Mouse (Mus musculus) heart, embryonic 11.5 days (tissue): ENCODE results near the gene Cnot4. TPM values are rescaled to one million over a fixed set of nuclear protein-coding genes. Genes with fewer than 3 reads are reported as not detected.
"Not testable (repeated sequence)": the region's sequence is repeated elsewhere in the genome, so short reads cannot be mapped to it uniquely, and the experiment has no call there.

Source experiments
- ATAC-seq: fragments of 200-750 bp; cut with Nextera tagmentation; replicated peaks from 2 replicates; pipeline ENCODE4 v1.8.0; 2017; ENCODE audit warnings: moderate library complexity; ENCODE audit not compliant: insufficient number of reproducible peaks, low FRiP score, low TSS enrichment
- H3K27ac ChIP-seq: fragments of 300-500 bp; sonication (generic); 2 replicates; pipeline ENCODE4 v1.5.1; 2014; ENCODE audit warnings: mild to moderate bottlenecking, low read depth, low read length
- H3K27me3 ChIP-seq: fragments of 300-500 bp; sonication (generic); 2 replicates; pipeline ENCODE4 v1.6.1; 2014; ENCODE audit warnings: mild to moderate bottlenecking, low read length, mixed read lengths; ENCODE audit not compliant: control insufficient read depth, insufficient read depth
- H3K36me3 ChIP-seq: fragments of 300-500 bp; sonication (generic); 2 replicates; pipeline ENCODE4 v1.6.1; 2014; ENCODE audit warnings: mild to moderate bottlenecking, low read length, moderate library complexity, mixed read lengths; ENCODE audit not compliant: control insufficient read depth, insufficient read depth
- H3K4me1 ChIP-seq: fragments of 300-500 bp; sonication (generic); 2 replicates; pipeline ENCODE4 v1.6.1; 2014; ENCODE audit warnings: low read length; ENCODE audit not compliant: control insufficient read depth, insufficient read depth
- H3K4me2 ChIP-seq: fragments of 300-500 bp; sonication (generic); 2 replicates; pipeline ENCODE4 v1.6.1; 2014; ENCODE audit warnings: mild to moderate bottlenecking, moderate library complexity
- H3K4me3 ChIP-seq: fragments of 300-500 bp; sonication (generic); 2 replicates; pipeline ENCODE4 v1.5.1; 2014; ENCODE audit warnings: low read depth, low read length
- H3K9ac ChIP-seq: fragments of 300-500 bp; sonication (generic); 2 replicates; pipeline ENCODE4 v1.6.1; 2014; ENCODE audit warnings: mild to moderate bottlenecking, low read depth, low read length, moderate library complexity
- H3K9me3 ChIP-seq: fragments of 300-500 bp; sonication (generic); replicated peaks from 2 replicates; pipeline ENCODE4 v1.6.1; 2016; ENCODE audit warnings: low read length; ENCODE audit not compliant: control insufficient read depth
- WGBS: fragments of 180-500 bp; shearing (Covaris S2); extraction: QIAGEN DNeasy Blood & Tissue Kit; methylation state at CpG from one replicate; pipeline ENCODE4 v1.1.7; 2014; ENCODE audit not compliant: insufficient replicate concordance; 5-methylcytosine and 5-hydroxymethylcytosine counted together
- polyA plus RNA-seq: library from polyadenylated mRNA; unstranded; fragments of >200 nt; fragmentation: Nextera tagmentation; extraction: Ambion mirVana; gene quantifications from 2 replicates; pipeline ENCODE4 v1.2.1, GENCODE M21; 2014

Gene Cnot4
- polyA plus RNA-seq = 23.9 and 25.5 TPM in 2 replicates

- Histone ChIP-seq H3K9ac (peak within 1 kb of the TSS; percentile 90), H3K27ac (peak within 1 kb of the TSS; percentile 88), H3K9me3 (no peaks in the 10 kb centered on the region), H3K36me3 (no peaks in the 10 kb centered on the region), H3K4me1 (peaks cover 10% of the 10 kb centered on the region), H3K4me2 (peak within 1 kb of the TSS; percentile 93), H3K27me3 (no peaks in the 10 kb centered on the region), H3K4me3 (peak within 1 kb of the TSS; percentile 84)
- WGBS = under 1% methylated on average over 54 of the region's 55 CpGs
- peak; percentile 100 for ATAC-seq
These were observed at the start of gene Cnot4 for GRCm38 (mm10) chr6:35133579-35134488. Gene Cnot4 (minus strand): TSS chr6:35133724.

GRCm38 (mm10) chr6:35179299-35179698, 45.8 kb upstream of the Cnot4 start:
- not testable (repeated sequence) for H3K27me3 ChIP-seq, H3K4me2 ChIP-seq, ATAC-seq, H3K9ac ChIP-seq, H3K27ac ChIP-seq, H3K9me3 ChIP-seq, H3K4me3 ChIP-seq, H3K36me3 ChIP-seq
- peaks cover 11% of the 10 kb centered on the region; the same call in 1 of the 2 replicates for H3K4me1 ChIP-seq
- WGBS = 91% methylated on average over 3 of the region's 3 CpGs

GRCm38 (mm10) chr6:35177650-35178272, 44.2 kb upstream of the Cnot4 start:
- Histone ChIP-seq H3K4me3 (peak overlapping the region; percentile 73), H3K27ac (peak overlapping the region; percentile 89), H3K4me2 (peak overlapping the region; percentile 84), H3K27me3 (no peaks in the 10 kb centered on the region), H3K9ac (peak overlapping the region; percentile 80), H3K36me3 (no peaks in the 10 kb centered on the region), H3K4me1 (peaks cover 11% of the 10 kb centered on the region; the same call in 1 of the 2 replicates), H3K9me3 (no peaks in the 10 kb centered on the region)
- WGBS = under 1% methylated on average over 68 of the region's 69 CpGs
- ATAC-seq = peak; percentile 77

- H3K4me2 ChIP-seq = peak within 1 kb of the TSS; percentile 84
- WGBS = 4% methylated on average over 34 of the region's 34 CpGs
- no peaks in the 10 kb centered on the region for H3K36me3 ChIP-seq
These were observed 43.6 kb upstream of the Cnot4 start, which contains the start of gene Nup205 for GRCm38 (mm10) chr6:35176979-35177649. Gene Nup205 (plus strand): TSS chr6:35177421.

GRCm38 (mm10) chr6:35173181-35173580, 39.7 kb upstream of the Cnot4 start:
- H3K4me1 ChIP-seq = no peaks in the 10 kb centered on the region
- H3K36me3 ChIP-seq = no peaks in the 10 kb centered on the region
- no peak overlapping the region for H3K4me3 ChIP-seq
- H3K9me3 ChIP-seq = no peaks in the 10 kb centered on the region
- no peak overlapping the region for H3K9ac ChIP-seq
- 80% methylated on average over 4 of the region's 4 CpGs for WGBS
- H3K27me3 ChIP-seq = no peaks in the 10 kb centered on the region
- no peak overlapping the region for H3K27ac ChIP-seq
- H3K4me2 ChIP-seq = no peak overlapping the region
- no peak for ATAC-seq

More at GRCm38 (mm10) chr6:35176979-35177649, 43.6 kb upstream of the Cnot4 start, which contains the start of gene Nup205:
- Histone ChIP-seq H3K9me3 (no peaks in the 10 kb centered on the region), H3K27me3 (no peaks in the 10 kb centered on the region), H3K4me1 (peaks cover 9% of the 10 kb centered on the region; the same call in 1 of the 2 replicates), H3K4me3 (peak within 1 kb of the TSS; percentile 73), H3K9ac (peak within 1 kb of the TSS; percentile 80), H3K27ac (peak within 1 kb of the TSS; percentile 89)
- ATAC-seq = peak; percentile 83

GRCm38 (mm10) chr6:35172028-35172427, 38.5 kb upstream of the Cnot4 start:
- ATAC-seq, H3K9ac ChIP-seq, H3K27ac ChIP-seq, H3K9me3 ChIP-seq, H3K36me3 ChIP-seq, H3K4me3 ChIP-seq, H3K27me3 ChIP-seq, H3K4me2 ChIP-seq, H3K4me1 ChIP-seq: not testable (repeated sequence)
- WGBS = 46% methylated on average over 3 of the region's 3 CpGs

GRCm38 (mm10) chr6:35169250-35169649, 35.7 kb upstream of the Cnot4 start:
- Histone ChIP-seq H3K4me2 (no peak overlapping the region), H3K9ac (no peak overlapping the region), H3K27me3 (no peaks in the 10 kb centered on the region), H3K36me3 (no peaks in the 10 kb centered on the region), H3K4me1 (no peaks in the 10 kb centered on the region), H3K9me3 (no peaks in the 10 kb centered on the region), H3K27ac (no peak overlapping the region), H3K4me3 (no peak overlapping the region)
- WGBS = 51% methylated on average over 4 of the region's 4 CpGs
- no peak for ATAC-seq

- Histone ChIP-seq H3K4me2 (no peak overlapping the region), H3K36me3 (no peaks in the 10 kb centered on the region), H3K4me3 (no peak overlapping the region), H3K9ac (no peak overlapping the region), H3K9me3 (no peaks in the 10 kb centered on the region), H3K4me1 (no peaks in the 10 kb centered on the region), H3K27me3 (no peaks in the 10 kb centered on the region), H3K27ac (no peak overlapping the region)
- no peak for ATAC-seq
These were observed 21.0 kb upstream of the Cnot4 start for GRCm38 (mm10) chr6:35154540-35154939.
